Mouse (Mus musculus): ENCODE data around the gene Trim30d. TPM values are rescaled to one million over a fixed set of nuclear protein-coding genes. Genes with fewer than 3 reads are reported as not detected.

Gene Trim30d
- total RNA-seq (2023): 10 to 100 TPM in 1 of 2 experiments, 1 to 10 TPM in 1; 8.6 to 10.6 TPM

GRCm38 (mm10) chr7:104507421-104508065, at the start of gene Trim30d:
Gene Trim30d, minus strand, starts transcription at chr7:104507849.

GRCm38 (mm10) chr7:104549833-104550232, 42.2 kb upstream of the Trim30d start, which contains the start of gene Olfr651:
Gene Olfr651, plus strand, starts transcription at chr7:104550133.

GRCm38 (mm10) chr7:104465065-104465744, 42.4 kb downstream of the Trim30d start, which contains the start of gene Trim30a:
Gene Trim30a, minus strand, starts transcription at chr7:104465193.

Other genes with a start within 250 kb of the Trim30d start
- 10 to 100 TPM; 21.2 to 25.5 TPM for gene Trim5, start 219.8 kb downstream of the Trim30d start, total RNA-seq (2023)
- gene Trim12a, start 192.4 kb downstream of the Trim30d start, total RNA-seq (2023): 100 to 1,000 TPM in 1 of 2 experiments, 10 to 100 TPM in 1; 98.4 to 109 TPM
- gene Trim34b, start 178.4 kb downstream of the Trim30d start, total RNA-seq (2023): 1 to 10 TPM; 2.4 to 2.7 TPM
- 10 to 100 TPM; 43.4 to 51.9 TPM for gene Trim12c, start 154.5 kb downstream of the Trim30d start, total RNA-seq (2023)
- gene Trim30b, start 138.0 kb downstream of the Trim30d start, total RNA-seq (2023): under 1 TPM; 0.35 to 0.36 TPM
- 1 to 10 TPM; 3.1 to 4.3 TPM for gene Trim30c, start 107.0 kb downstream of the Trim30d start, total RNA-seq (2023)
- 10 to 100 TPM; 66.0 to 74.1 TPM for gene Trim30a, start 42.7 kb downstream of the Trim30d start, total RNA-seq (2023)
- gene Olfr651, start 42.3 kb upstream of the Trim30d start, total RNA-seq (2023): not detected
- gene Olfr652, start 53.1 kb upstream of the Trim30d start, total RNA-seq (2023): not detected
- gene Olfr653, start 69.5 kb upstream of the Trim30d start, total RNA-seq (2023): not detected
- not detected for gene Olfr654, start 79.2 kb upstream of the Trim30d start, total RNA-seq (2023)
- under 1 TPM in 1 of 2 experiments, not detected in 1; 0.44 TPM for gene Olfr655, start 93.9 kb upstream of the Trim30d start, total RNA-seq (2023)
- not detected for gene Olfr656, start 106.1 kb upstream of the Trim30d start, total RNA-seq (2023)
- gene Olfr657, start 116.9 kb upstream of the Trim30d start, total RNA-seq (2023): not detected
- not detected for gene Olfr658, start 139.5 kb upstream of the Trim30d start, total RNA-seq (2023)
- not detected for gene Olfr659, start 158.9 kb upstream of the Trim30d start, total RNA-seq (2023)
- not detected for gene Olfr661, start 178.7 kb upstream of the Trim30d start, total RNA-seq (2023)